Mouse (Mus musculus) ES-Bruce4 (cell line): Measurements from ENCODE around the gene Camsap2.

Experiments
- CTCF ChIP-seq: IDR thresholded peaks from one replicate; pipeline ENCODE4 v1.8.1; 2011; ENCODE audit warnings: low read depth, low read length
- EP300 ChIP-seq: IDR thresholded peaks from 2 replicates; pipeline ENCODE4 v1.6.1; 2011; ENCODE audit warnings: low read depth, low read length; ENCODE audit not compliant: insufficient read depth
- POLR2A ChIP-seq: IDR thresholded peaks from one replicate; pipeline ENCODE4 v1.8.1; 2011; ENCODE audit warnings: low read length; ENCODE audit not compliant: insufficient read depth

- no peak for TF ChIP-seq CTCF
- TF ChIP-seq EP300: no peak
- TF ChIP-seq POLR2A: no peak
Measured at GRCm38 (mm10) chr1:136331836-136332235, 14.1 kb downstream of the Camsap2 start.
